Mouse (Mus musculus) hindbrain, embryonic 14.5 days (tissue): Measurements from ENCODE around the gene Ddx56. TPM values are rescaled to one million over a fixed set of nuclear protein-coding genes. Genes with fewer than 3 reads are reported as not detected.

Source experiments
- ATAC-seq: fragments of 200-750 bp; cut with Nextera tagmentation; 2 replicates; pipeline ENCODE4 v1.8.0; 2017; ENCODE audit warnings: moderate number of reproducible peaks, mild to moderate bottlenecking, moderate TSS enrichment, moderate library complexity; ENCODE audit not compliant: low FRiP score
- DNase-seq: peaks from one replicate; pipeline ENCODE4 v3.0.0-alpha.2; 2015; ENCODE audit warnings: low spot score
- H3K27ac ChIP-seq: fragments of 300-500 bp; sonication (generic); 2 replicates; pipeline ENCODE4 v1.5.1; 2014; ENCODE audit warnings: mild to moderate bottlenecking, moderate library complexity
- H3K27me3 ChIP-seq: fragments of 300-500 bp; sonication (generic); 2 replicates; pipeline ENCODE4 v1.6.1; 2014; ENCODE audit warnings: mild to moderate bottlenecking, low read length, mixed read lengths; ENCODE audit not compliant: control insufficient read depth, insufficient read depth
- H3K36me3 ChIP-seq: fragments of 300-500 bp; sonication (generic); replicated peaks from 2 replicates; pipeline ENCODE4 v1.6.1; 2014; ENCODE audit not compliant: control insufficient read depth, insufficient read depth
- H3K4me1 ChIP-seq: fragments of 300-500 bp; sonication (generic); replicated peaks from 2 replicates; pipeline ENCODE4 v1.6.1; 2014; ENCODE audit warnings: antibody characterized with exemption, low read length, mixed read lengths; ENCODE audit not compliant: control insufficient read depth, insufficient read depth
- H3K4me2 ChIP-seq: fragments of 300-500 bp; sonication (generic); replicated peaks from 2 replicates; pipeline ENCODE4 v1.6.1; 2014; ENCODE audit warnings: mild to moderate bottlenecking, moderate library complexity
- H3K4me3 ChIP-seq: fragments of 300-500 bp; sonication (generic); replicated peaks from 2 replicates; pipeline ENCODE4 v1.5.1; 2014; ENCODE audit warnings: mild to moderate bottlenecking, low read length
- H3K9ac ChIP-seq: fragments of 300-500 bp; sonication (generic); 2 replicates; pipeline ENCODE4 v1.6.1; 2014
- H3K9me3 ChIP-seq: fragments of 300-500 bp; sonication (generic); 2 replicates; pipeline ENCODE4 v1.6.1; 2016; ENCODE audit warnings: low read length; ENCODE audit not compliant: control insufficient read depth
- WGBS: fragments of 180-500 bp; shearing (Covaris S2); extraction: QIAGEN DNeasy Blood & Tissue Kit; methylation state at CpG from one replicate; pipeline ENCODE4 v1.1.7; 2014; 5-methylcytosine and 5-hydroxymethylcytosine counted together
- polyA plus RNA-seq: library from polyadenylated mRNA; unstranded; fragments of >200 nt; fragmentation: Nextera tagmentation; extraction: Ambion mirVana; gene quantifications from 2 replicates; pipeline ENCODE4 v1.2.1, GENCODE M21; 2014

The Ddx56 gene
- polyA plus RNA-seq, 1 experiment from 2014 or later = 68.1 TPM

GRCm38 (mm10) chr11:6244707-6245106 is 22.9 kb downstream of the Ddx56 start:
- no peak overlapping the region for H3K9ac ChIP-seq
- H3K4me3 ChIP-seq = no peak overlapping the region
- no peaks in the 10 kb centered on the region for H3K9me3 ChIP-seq
- 41% methylated on average over 19 of the region's 19 CpGs for WGBS
- ATAC-seq (no peak), DNase-seq (no peak)
- H3K27ac ChIP-seq = no peak overlapping the region
- H3K36me3 ChIP-seq = no peaks in the 10 kb centered on the region
- no peak overlapping the region for H3K4me2 ChIP-seq
- no peaks in the 10 kb centered on the region for H3K27me3 ChIP-seq
- H3K4me1 ChIP-seq = no peaks in the 10 kb centered on the region

DNA sequence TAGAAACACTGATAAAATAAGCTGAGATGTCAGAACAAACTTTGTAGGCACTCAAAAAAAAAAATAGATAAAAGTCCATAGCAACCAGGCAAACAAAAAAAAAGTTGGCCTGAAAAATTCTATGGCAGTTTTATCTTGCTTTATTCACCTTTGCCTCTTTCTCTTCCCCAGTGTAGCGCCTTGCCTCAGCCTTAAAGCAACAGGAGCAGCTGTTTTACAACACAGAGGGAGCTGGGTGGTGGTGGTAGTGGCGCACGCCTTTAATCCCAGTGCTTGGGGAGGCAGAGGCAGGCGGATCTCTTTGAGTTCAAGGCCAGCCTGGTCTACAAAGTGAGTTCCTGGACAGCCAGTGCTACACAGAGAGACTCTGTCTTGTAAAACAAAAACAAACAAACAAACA is 34.5 kb downstream of the Ddx56 start:
- no peaks in the 10 kb centered on the region for H3K9me3 ChIP-seq
- no peak overlapping the region for H3K4me3 ChIP-seq
- DNase-seq (no peak), ATAC-seq (no peak)
- H3K27ac ChIP-seq = no peak overlapping the region
- no peaks in the 10 kb centered on the region for H3K36me3 ChIP-seq
- H3K4me2 ChIP-seq = no peak overlapping the region
- H3K27me3 ChIP-seq = no peaks in the 10 kb centered on the region
- no peaks in the 10 kb centered on the region for H3K4me1 ChIP-seq
- no peak overlapping the region for H3K9ac ChIP-seq
- WGBS = 89% methylated on average over 4 of the region's 4 CpGs

- no peaks in the 10 kb centered on the region for H3K9me3 ChIP-seq
- H3K4me3 ChIP-seq = no peak within 1 kb of the TSS
- no peaks in the 10 kb centered on the region for H3K27me3 ChIP-seq
- no peaks in the 10 kb centered on the region for H3K4me1 ChIP-seq
- no peak within 1 kb of the TSS for H3K4me2 ChIP-seq
- no peak for DNase-seq
- H3K27ac ChIP-seq = no peak within 1 kb of the TSS
- no peaks in the 10 kb centered on the region for H3K36me3 ChIP-seq
- no peak within 1 kb of the TSS for H3K9ac ChIP-seq
- no peak for ATAC-seq
- 89% methylated on average over 7 of the region's 7 CpGs for WGBS
Observed at GRCm38 (mm10) chr11:6230012-6230411, 37.6 kb downstream of the Ddx56 start, which contains the start of gene Npc1l1. Npc1l1 (minus strand) TSS chr11:6230143.

DNA sequence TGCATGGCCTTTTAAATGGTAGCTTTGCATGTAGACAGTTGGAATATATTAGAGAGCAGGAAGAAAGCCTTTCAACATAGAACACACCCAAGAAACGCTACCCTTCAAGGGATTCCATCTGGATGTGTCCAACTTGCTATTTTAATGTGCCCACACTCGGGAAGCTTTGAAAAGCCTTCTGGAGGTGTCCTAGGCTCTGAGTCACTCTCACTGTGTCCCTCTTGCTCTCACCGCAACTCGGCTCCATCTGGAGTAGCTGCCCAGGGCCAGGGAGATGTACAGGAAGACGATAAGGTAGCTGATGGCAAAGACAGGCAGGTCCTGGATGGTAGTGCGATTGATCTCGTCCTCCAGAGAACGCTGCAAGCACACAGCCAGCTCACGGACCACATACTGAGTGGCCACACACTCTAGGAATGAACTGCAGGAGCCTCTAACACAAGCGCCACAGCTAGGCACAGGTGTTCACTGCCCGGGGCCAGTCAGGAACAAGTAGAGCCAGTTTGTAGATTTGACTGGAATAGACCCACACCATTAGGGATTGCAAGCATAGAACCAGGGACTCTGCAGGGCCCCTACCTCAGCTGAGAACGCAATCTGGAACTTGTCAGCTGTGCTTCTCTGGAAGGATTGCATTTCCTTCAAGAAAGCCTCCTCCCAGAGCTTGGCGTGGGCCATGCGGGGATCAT is 42.9 kb downstream of the Ddx56 start:
- no peaks in the 10 kb centered on the region for H3K4me1 ChIP-seq
- H3K27me3 ChIP-seq = no peaks in the 10 kb centered on the region
- H3K9me3 ChIP-seq = no peaks in the 10 kb centered on the region
- WGBS = 86% methylated on average over 14 of the region's 14 CpGs
- H3K36me3 ChIP-seq = no peaks in the 10 kb centered on the region
- no peak overlapping the region for H3K4me2 ChIP-seq
- no peak overlapping the region for H3K4me3 ChIP-seq
- no peak for DNase-seq
- H3K27ac ChIP-seq = no peak overlapping the region
- no peak overlapping the region for H3K9ac ChIP-seq
- ATAC-seq = no peak

GRCm38 (mm10) chr11:6222187-6222586 is 45.4 kb downstream of the Ddx56 start:
- Histone ChIP-seq H3K36me3 (no peaks in the 10 kb centered on the region), H3K4me3 (no peak overlapping the region), H3K9me3 (no peaks in the 10 kb centered on the region), H3K27ac (no peak overlapping the region), H3K4me2 (no peak overlapping the region), H3K4me1 (no peaks in the 10 kb centered on the region), H3K9ac (no peak overlapping the region), H3K27me3 (no peaks in the 10 kb centered on the region)
- DNase-seq (no peak), ATAC-seq (no peak)
- 94% methylated on average over 10 of the region's 10 CpGs for WGBS

DNA sequence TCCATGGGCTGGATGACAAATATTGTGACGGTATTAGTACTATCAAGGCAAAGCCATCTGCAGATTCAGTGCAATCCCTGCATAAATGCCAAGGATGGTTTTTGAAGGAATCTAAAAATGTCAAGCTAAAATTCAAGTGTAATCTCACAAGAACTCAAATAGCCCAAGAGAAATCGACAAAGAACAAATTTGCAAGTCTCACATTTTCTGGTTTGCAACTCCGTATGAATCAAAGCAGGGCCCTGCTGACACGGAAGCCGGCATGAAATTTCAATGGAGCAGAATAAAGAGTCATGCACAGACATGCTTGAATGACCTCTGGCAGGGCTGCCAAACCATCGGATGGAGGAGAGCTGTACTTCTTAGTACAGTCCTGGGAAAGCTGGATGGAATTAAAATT is 47.6 kb downstream of the Ddx56 start:
- H3K4me2 ChIP-seq = no peak overlapping the region
- no peak for DNase-seq
- no peak overlapping the region for H3K27ac ChIP-seq
- no peaks in the 10 kb centered on the region for H3K4me1 ChIP-seq
- H3K9ac ChIP-seq = no peak overlapping the region
- H3K4me3 ChIP-seq = no peak overlapping the region
- WGBS = 71% methylated on average over 6 of the region's 6 CpGs
- ATAC-seq = no peak
- no peaks in the 10 kb centered on the region for H3K27me3 ChIP-seq
- no peaks in the 10 kb centered on the region for H3K36me3 ChIP-seq
- H3K9me3 ChIP-seq = no peaks in the 10 kb centered on the region

- no peak overlapping the region for H3K27ac ChIP-seq
- H3K9me3 ChIP-seq = no peaks in the 10 kb centered on the region
- DNase-seq (no peak), ATAC-seq (no peak)
- no peak overlapping the region for H3K9ac ChIP-seq
- no peak overlapping the region for H3K4me2 ChIP-seq
- no peaks in the 10 kb centered on the region for H3K27me3 ChIP-seq
- no peaks in the 10 kb centered on the region for H3K4me1 ChIP-seq
- H3K36me3 ChIP-seq = no peaks in the 10 kb centered on the region
- WGBS = 89% methylated on average over 11 of the region's 11 CpGs
- no peak overlapping the region for H3K4me3 ChIP-seq
Observed at GRCm38 (mm10) chr11:6218189-6218896, 49.2 kb downstream of the Ddx56 start.

GRCm38 (mm10) chr11:6216834-6217233 is 50.7 kb downstream of the Ddx56 start:
- no peaks in the 10 kb centered on the region for H3K27me3 ChIP-seq
- no peaks in the 10 kb centered on the region for H3K36me3 ChIP-seq
- DNase-seq (no peak), ATAC-seq (no peak)
- no peaks in the 10 kb centered on the region for H3K9me3 ChIP-seq
- 57% methylated on average over 3 of the region's 3 CpGs for WGBS
- H3K4me3 ChIP-seq = no peak overlapping the region
- H3K4me1 ChIP-seq = no peaks in the 10 kb centered on the region
- H3K9ac ChIP-seq = no peak overlapping the region
- H3K27ac ChIP-seq = no peak overlapping the region
- H3K4me2 ChIP-seq = no peak overlapping the region
